Mouse (Mus musculus): Measurements from ENCODE around the gene Bbs9. TPM values are rescaled to one million over a fixed set of nuclear protein-coding genes. Genes with fewer than 3 reads are reported as not detected.

Gene Bbs9
- polyA plus RNA-seq, 1 experiment from 2014 or later = 12.3 TPM

DNA sequence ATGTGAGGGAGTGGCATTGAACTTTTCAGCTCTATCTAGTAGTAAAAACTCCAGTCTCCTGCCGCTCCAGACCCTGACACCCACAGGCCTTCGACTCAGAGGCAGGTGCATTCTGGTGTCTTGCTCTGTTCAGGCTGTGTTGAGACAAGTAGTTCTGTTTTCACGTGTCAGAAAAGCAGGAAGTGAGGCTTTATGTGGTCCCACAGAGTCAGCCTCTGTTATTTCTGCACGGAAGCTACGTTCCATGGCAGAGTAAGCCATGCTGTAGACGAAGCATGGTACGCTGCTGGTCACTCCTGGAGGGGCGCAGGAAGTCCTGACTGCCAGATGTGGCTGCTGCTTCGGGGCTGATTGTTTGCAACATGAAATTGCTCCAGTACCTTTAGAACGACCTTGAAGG lies 174.1 kb downstream of the Bbs9 start:
- no peaks in the 10 kb centered on the region for H3K4me1 ChIP-seq (ENCODE audit: control insufficient read depth, insufficient read depth, low read length)
- no peaks in the 10 kb centered on the region for H3K9me3 ChIP-seq (ENCODE audit: control insufficient read depth, low read length)
- H3K4me3 ChIP-seq (ENCODE audit: low read length) = no peak overlapping the region
- WGBS = 82% methylated on average over 10 of the region's 10 CpGs
- H3K36me3 ChIP-seq (ENCODE audit: control insufficient read depth, insufficient read depth, low read length) = no peaks in the 10 kb centered on the region
- no peak overlapping the region for H3K9ac ChIP-seq (ENCODE audit: low read depth, low read length)
- no peak overlapping the region for H3K27ac ChIP-seq (ENCODE audit: low read depth, low read length)
- H3K4me2 ChIP-seq (replicated peaks; ENCODE audit: low read depth, low read length) = no peak overlapping the region
- ATAC-seq (ENCODE audit: low FRiP score, low TSS enrichment) = no peak
- H3K27me3 ChIP-seq (ENCODE audit: control insufficient read depth, insufficient read depth, low read length) = no peaks in the 10 kb centered on the region

DNA sequence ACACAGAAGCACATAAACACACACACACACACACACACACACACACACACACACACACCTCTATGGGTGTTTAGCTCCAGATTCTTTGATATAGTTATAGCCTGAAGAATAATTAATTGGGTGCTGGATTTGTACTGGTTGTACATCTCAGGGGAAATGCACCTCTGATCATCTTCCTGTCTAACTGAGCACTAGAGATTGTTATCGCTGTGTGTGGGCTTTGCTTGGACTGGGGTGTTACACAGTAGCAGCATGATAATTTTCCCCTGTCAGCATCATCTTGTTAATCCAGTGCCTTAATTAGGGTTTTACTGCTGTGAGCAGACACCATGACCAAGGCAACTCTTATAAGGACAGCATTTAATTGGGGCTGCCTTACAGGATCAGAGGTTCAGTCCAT lies 175.3 kb downstream of the Bbs9 start:
- ATAC-seq (ENCODE audit: low FRiP score, low TSS enrichment) = no peak
- Histone ChIP-seq H3K4me2 (replicated peaks; ENCODE audit: low read depth, low read length) (no peak overlapping the region), H3K4me1 (ENCODE audit: control insufficient read depth, insufficient read depth, low read length) (no peaks in the 10 kb centered on the region), H3K36me3 (ENCODE audit: control insufficient read depth, insufficient read depth, low read length) (no peaks in the 10 kb centered on the region), H3K9me3 (ENCODE audit: control insufficient read depth, low read length) (no peaks in the 10 kb centered on the region), H3K27ac (ENCODE audit: low read depth, low read length) (no peak overlapping the region), H3K4me3 (ENCODE audit: low read length) (no peak overlapping the region), H3K9ac (ENCODE audit: low read depth, low read length) (no peak overlapping the region), H3K27me3 (ENCODE audit: control insufficient read depth, insufficient read depth, low read length) (no peaks in the 10 kb centered on the region)
- WGBS = 93% methylated on average over 1 of the region's 1 CpGs

DNA sequence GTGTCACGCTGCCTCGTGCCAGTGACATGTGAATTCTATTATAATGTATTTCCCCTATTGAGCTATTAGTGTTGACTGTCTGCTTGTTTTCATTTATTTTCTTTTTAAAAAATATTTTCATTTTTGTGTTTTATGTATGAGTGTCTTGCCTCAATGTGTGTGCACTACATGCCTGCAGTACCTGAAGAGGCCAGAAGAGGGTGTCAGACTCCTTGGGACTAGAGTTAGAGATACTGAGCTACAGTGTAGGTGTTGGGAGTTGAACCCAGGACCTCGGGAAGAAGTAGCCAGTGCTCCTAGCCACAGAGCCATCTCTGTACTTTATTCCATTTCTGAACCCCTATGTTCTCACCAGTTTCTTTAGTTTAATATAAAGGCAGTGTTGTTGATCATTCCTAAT lies 176.1 kb downstream of the Bbs9 start:
- H3K9ac ChIP-seq (ENCODE audit: low read depth, low read length) = no peak overlapping the region
- H3K9me3 ChIP-seq (ENCODE audit: control insufficient read depth, low read length) = no peaks in the 10 kb centered on the region
- no peaks in the 10 kb centered on the region for H3K27me3 ChIP-seq (ENCODE audit: control insufficient read depth, insufficient read depth, low read length)
- no peaks in the 10 kb centered on the region for H3K4me1 ChIP-seq (ENCODE audit: control insufficient read depth, insufficient read depth, low read length)
- H3K36me3 ChIP-seq (ENCODE audit: control insufficient read depth, insufficient read depth, low read length) = no peaks in the 10 kb centered on the region
- WGBS = 93% methylated on average over 3 of the region's 3 CpGs
- ATAC-seq (ENCODE audit: low FRiP score, low TSS enrichment) = no peak
- no peak overlapping the region for H3K4me3 ChIP-seq (ENCODE audit: low read length)
- H3K4me2 ChIP-seq (replicated peaks; ENCODE audit: low read depth, low read length) = no peak overlapping the region
- no peak overlapping the region for H3K27ac ChIP-seq (ENCODE audit: low read depth, low read length)

GRCm38 (mm10) chr9:22654726-22655393 lies 179.3 kb downstream of the Bbs9 start:
- H3K4me3 ChIP-seq (ENCODE audit: low read length) = no peak overlapping the region
- 71% methylated on average over 11 of the region's 11 CpGs for WGBS
- H3K4me2 ChIP-seq (replicated peaks; ENCODE audit: low read depth, low read length) = no peak overlapping the region
- ATAC-seq (ENCODE audit: low FRiP score, low TSS enrichment) = no peak
- H3K9ac ChIP-seq (ENCODE audit: low read depth, low read length) = no peak overlapping the region
- no peak overlapping the region for H3K27ac ChIP-seq (ENCODE audit: low read depth, low read length)
- H3K36me3 ChIP-seq (ENCODE audit: control insufficient read depth, insufficient read depth, low read length) = no peaks in the 10 kb centered on the region
- H3K4me1 ChIP-seq (ENCODE audit: control insufficient read depth, insufficient read depth, low read length) = no peaks in the 10 kb centered on the region
- H3K9me3 ChIP-seq (ENCODE audit: control insufficient read depth, low read length) = no peaks in the 10 kb centered on the region
- H3K27me3 ChIP-seq (ENCODE audit: control insufficient read depth, insufficient read depth, low read length) = no peaks in the 10 kb centered on the region

DNA sequence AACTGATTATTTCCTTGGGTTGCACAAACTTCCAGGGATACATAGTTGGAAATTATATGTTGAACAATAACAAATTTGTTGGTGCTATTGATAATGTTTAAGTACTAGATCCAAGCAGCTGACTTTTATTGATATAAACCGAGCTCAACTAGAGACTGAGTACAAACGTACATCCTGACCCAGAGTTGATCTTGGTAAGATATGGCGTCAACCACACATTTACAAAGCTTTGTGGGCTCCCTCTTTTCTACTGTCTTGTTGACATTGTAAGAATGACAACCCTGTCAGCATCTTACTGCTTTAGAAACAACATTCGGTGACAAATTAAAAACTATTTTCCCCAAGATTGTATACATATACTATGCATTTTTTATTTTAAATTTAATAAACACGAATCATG lies 181.7 kb downstream of the Bbs9 start:
- WGBS = 89% methylated on average over 5 of the region's 5 CpGs
- H3K9me3 ChIP-seq (ENCODE audit: control insufficient read depth, low read length) = no peaks in the 10 kb centered on the region

GRCm38 (mm10) chr9:22665155-22665554 lies 189.6 kb downstream of the Bbs9 start:
- no peak for ATAC-seq (ENCODE audit: low FRiP score, low TSS enrichment)
- Histone ChIP-seq H3K9ac (ENCODE audit: low read depth, low read length) (no peak overlapping the region), H3K36me3 (ENCODE audit: control insufficient read depth, insufficient read depth, low read length) (no peaks in the 10 kb centered on the region), H3K9me3 (ENCODE audit: control insufficient read depth, low read length) (no peaks in the 10 kb centered on the region), H3K27ac (ENCODE audit: low read depth, low read length) (no peak overlapping the region), H3K4me3 (ENCODE audit: low read length) (no peak overlapping the region), H3K27me3 (ENCODE audit: control insufficient read depth, insufficient read depth, low read length) (no peaks in the 10 kb centered on the region), H3K4me2 (replicated peaks; ENCODE audit: low read depth, low read length) (no peak overlapping the region), H3K4me1 (ENCODE audit: control insufficient read depth, insufficient read depth, low read length) (no peaks in the 10 kb centered on the region)
- WGBS = 91% methylated on average over 8 of the region's 8 CpGs

More for the DNA sequence above, 181.7 kb downstream of the Bbs9 start:
- H3K4me2 ChIP-seq (replicated peaks; ENCODE audit: low read depth, low read length) = no peak overlapping the region
- H3K27me3 ChIP-seq (ENCODE audit: control insufficient read depth, insufficient read depth, low read length) = no peaks in the 10 kb centered on the region
- H3K27ac ChIP-seq (ENCODE audit: low read depth, low read length) = no peak overlapping the region
- no peak for ATAC-seq (ENCODE audit: low FRiP score, low TSS enrichment)
- no peaks in the 10 kb centered on the region for H3K36me3 ChIP-seq (ENCODE audit: control insufficient read depth, insufficient read depth, low read length)
- no peak overlapping the region for H3K9ac ChIP-seq (ENCODE audit: low read depth, low read length)
- no peak overlapping the region for H3K4me3 ChIP-seq (ENCODE audit: low read length)
- no peaks in the 10 kb centered on the region for H3K4me1 ChIP-seq (ENCODE audit: control insufficient read depth, insufficient read depth, low read length)

- Histone ChIP-seq H3K36me3 (ENCODE audit: control insufficient read depth, insufficient read depth, low read length) (no peaks in the 10 kb centered on the region), H3K9ac (ENCODE audit: low read depth, low read length) (no peak overlapping the region), H3K27me3 (ENCODE audit: control insufficient read depth, insufficient read depth, low read length) (no peaks in the 10 kb centered on the region), H3K4me1 (ENCODE audit: control insufficient read depth, insufficient read depth, low read length) (no peaks in the 10 kb centered on the region), H3K27ac (ENCODE audit: low read depth, low read length) (no peak overlapping the region), H3K4me3 (ENCODE audit: low read length) (no peak overlapping the region), H3K4me2 (replicated peaks; ENCODE audit: low read depth, low read length) (no peak overlapping the region), H3K9me3 (ENCODE audit: control insufficient read depth, low read length) (no peaks in the 10 kb centered on the region)
- ATAC-seq (ENCODE audit: low FRiP score, low TSS enrichment) = no peak
- WGBS = 92% methylated on average over 2 of the region's 2 CpGs
Measured at GRCm38 (mm10) chr9:22672937-22673336, 197.4 kb downstream of the Bbs9 start.

DNA sequence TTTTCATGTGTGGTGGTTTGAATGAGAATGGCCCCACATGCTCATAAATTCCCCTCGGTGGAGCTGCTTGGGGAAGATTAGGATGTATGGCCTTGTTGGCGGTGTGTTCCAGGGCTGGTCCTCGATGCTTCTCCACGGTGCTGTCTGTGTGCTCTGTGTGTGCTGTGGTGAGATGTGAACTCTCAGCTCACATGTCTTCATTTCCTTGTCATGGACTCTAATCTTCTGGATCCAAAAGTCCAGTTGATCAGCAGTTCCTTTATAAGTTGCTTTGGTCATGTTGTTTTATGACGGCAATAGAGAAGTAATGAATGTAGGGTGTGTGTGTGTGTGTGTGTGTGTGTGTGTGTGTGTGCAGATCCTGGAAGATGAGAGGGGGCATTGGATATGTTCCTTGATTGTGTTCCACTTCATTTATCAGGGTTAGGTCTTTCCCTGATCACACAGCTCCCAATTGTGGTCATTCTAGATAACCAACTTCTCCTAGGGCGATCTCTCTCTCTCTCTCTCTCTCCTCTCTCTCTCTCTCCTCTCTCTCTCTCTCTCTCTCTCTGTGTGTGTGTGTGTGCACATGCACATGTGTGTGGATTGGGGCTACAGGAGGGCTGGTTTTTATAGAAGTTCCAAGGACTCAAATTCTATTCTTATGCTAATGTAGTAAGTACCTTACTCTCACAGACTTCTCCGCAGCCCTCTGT lies 201.8 kb downstream of the Bbs9 start:
- no peak for ATAC-seq (ENCODE audit: low FRiP score, low TSS enrichment)
- WGBS = 85% methylated on average over 7 of the region's 7 CpGs
- H3K4me1 ChIP-seq (ENCODE audit: control insufficient read depth, insufficient read depth, low read length) = no peaks in the 10 kb centered on the region
- no peaks in the 10 kb centered on the region for H3K9me3 ChIP-seq (ENCODE audit: control insufficient read depth, low read length)
- no peak overlapping the region for H3K9ac ChIP-seq (ENCODE audit: low read depth, low read length)
- no peak overlapping the region for H3K27ac ChIP-seq (ENCODE audit: low read depth, low read length)
- H3K4me2 ChIP-seq (replicated peaks; ENCODE audit: low read depth, low read length) = no peak overlapping the region
- no peak overlapping the region for H3K4me3 ChIP-seq (ENCODE audit: low read length)
- H3K36me3 ChIP-seq (ENCODE audit: control insufficient read depth, insufficient read depth, low read length) = no peaks in the 10 kb centered on the region
- H3K27me3 ChIP-seq (ENCODE audit: control insufficient read depth, insufficient read depth, low read length) = no peaks in the 10 kb centered on the region

DNA sequence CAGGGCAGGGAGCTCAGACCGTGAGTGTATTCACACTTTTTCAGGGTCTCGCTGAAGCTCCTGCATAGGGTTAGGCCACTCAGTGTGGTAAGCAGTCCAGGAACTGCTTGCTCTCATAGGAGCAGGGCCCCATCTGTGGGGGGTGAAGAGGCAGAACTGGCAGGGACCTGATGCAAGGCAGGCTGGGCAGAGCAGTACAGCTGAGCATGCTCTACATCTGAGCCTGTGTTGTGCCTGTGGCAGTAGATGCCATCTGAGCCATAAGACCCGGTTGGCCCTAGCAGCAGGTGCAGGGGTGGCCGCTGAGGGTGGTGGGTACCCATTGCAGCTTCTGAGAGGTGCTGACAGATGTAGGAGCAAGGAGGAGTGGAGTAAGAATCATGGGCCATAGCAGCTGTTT lies 202.5 kb downstream of the Bbs9 start:
- Histone ChIP-seq H3K9me3 (ENCODE audit: control insufficient read depth, low read length) (no peaks in the 10 kb centered on the region), H3K27me3 (ENCODE audit: control insufficient read depth, insufficient read depth, low read length) (no peaks in the 10 kb centered on the region), H3K4me3 (ENCODE audit: low read length) (no peak overlapping the region), H3K27ac (ENCODE audit: low read depth, low read length) (no peak overlapping the region), H3K36me3 (ENCODE audit: control insufficient read depth, insufficient read depth, low read length) (no peaks in the 10 kb centered on the region), H3K4me2 (replicated peaks; ENCODE audit: low read depth, low read length) (no peak overlapping the region), H3K4me1 (ENCODE audit: control insufficient read depth, insufficient read depth, low read length) (no peaks in the 10 kb centered on the region), H3K9ac (ENCODE audit: low read depth, low read length) (no peak overlapping the region)
- no peak for ATAC-seq (ENCODE audit: low FRiP score, low TSS enrichment)
- 78% methylated on average over 4 of the region's 4 CpGs for WGBS

Measured in kidney, embryonic 14.5 days (tissue).